Mouse (Mus musculus): Measurements from ENCODE around the gene Arhgap6. TPM values are rescaled to one million over a fixed set of nuclear protein-coding genes. Genes with fewer than 3 reads are reported as not detected.

Gene Arhgap6
- polyA plus RNA-seq, 1 experiment from 2014 or later = 0.98 TPM

Other genes with a start within 250 kb of the Arhgap6 start
- 0.10 and 0.17 TPM in 2 replicates for gene Frmpd4, start 217.9 kb upstream of the Arhgap6 start, polyA plus RNA-seq (2016; fragmentation: Nextera tagmentation; extraction: Ambion mirVana)
- gene Msl3, start 121.2 kb upstream of the Arhgap6 start, polyA plus RNA-seq (2016; fragmentation: Nextera tagmentation; extraction: Ambion mirVana) = 30.7 and 32.5 TPM in 2 replicates